Comparison of ENCODE assay signal across 17 mouse cellular contexts in genomic region chr7:25368333-25368732, GRCm38 (mm10). TPM values are rescaled to one million over a fixed set of nuclear protein-coding genes. Genes with fewer than 3 reads are reported as not detected.
A peak's percentile ranks its signal among the peaks of the same experiment; 100 is the strongest.
DNase-seq lines count a peak whose midpoint lies in the region; ATAC-seq lines count a peak whose summit lies in the region.
"Had no signal": no experiment of that assay in that cellular context is flagged by ENCODE, and none has a peak within 500 bp of the region (broad histone marks: within the 10 kb centered on the region; RNA-seq: fewer than 3 reads in every experiment).

No protein-coding gene starts in this region.

- H3K4me1 ChIP-seq in lung, embryonic 16.5 days (replicated peaks; ENCODE audit: control insufficient read depth, insufficient read depth, low read length) = peaks cover 4% of the 10 kb centered on the region; the same call in 1 of the 2 replicates
- peaks cover 3% of the 10 kb centered on the region; the same call in 1 of the 2 replicates for H3K4me1 ChIP-seq in stomach, embryonic 15.5 days
- H3K4me1 ChIP-seq in heart, embryonic 11.5 days (ENCODE audit: control insufficient read depth, insufficient read depth, low read length) = 0 out of 2 replicates have a peak, but pooled peaks cover 3% of the 10 kb centered on the region
- H3K4me1 ChIP-seq: liver, embryonic 15.5 days had no signal

- H3K9me3 ChIP-seq in lung, embryonic 16.5 days (ENCODE audit: control insufficient read depth, low read length) = no peaks in the 10 kb centered on the region
- no peaks in the 10 kb centered on the region for H3K9me3 ChIP-seq in stomach, embryonic 15.5 days
- H3K9me3 ChIP-seq in heart, embryonic 11.5 days (replicated peaks; ENCODE audit: control insufficient read depth, low read length) = no peaks in the 10 kb centered on the region
- H3K9me3 ChIP-seq: intestine, embryonic 15.5 days; liver, embryonic 15.5 days had no signal

- no peak for DNase-seq in cerebellum, postnatal 4 days (ENCODE audit: low spot score in 2 of 2)
- DNase-seq in lung, postnatal 14 days = no peak
- peak; percentile 85 for DNase-seq in cerebellum, adult 9-11 months
- no peak for DNase-seq in adrenal gland, adult 2 months
- DNase-seq: heart, adult 11 months; heart, postnatal 36 days had no signal

- H3K4me3 ChIP-seq in lung, embryonic 16.5 days (ENCODE audit: low read length) = no peak overlapping the region
- peak overlapping the region; percentile 5; the same call in 1 of the 2 replicates for H3K4me3 ChIP-seq in stomach, embryonic 15.5 days (replicated peaks)
- no peak overlapping the region for H3K4me3 ChIP-seq in heart, embryonic 11.5 days (ENCODE audit: low read depth, low read length)
- H3K4me3 ChIP-seq: intestine, embryonic 15.5 days; liver, embryonic 15.5 days had no signal

- H3K4me2 ChIP-seq in lung, embryonic 16.5 days (ENCODE audit: low read depth, low read length) = no peak overlapping the region
- no peak overlapping the region for H3K4me2 ChIP-seq in stomach, embryonic 15.5 days
- H3K4me2 ChIP-seq in heart, embryonic 11.5 days = no peak overlapping the region
- H3K4me2 ChIP-seq: intestine, embryonic 15.5 days; liver, embryonic 15.5 days had no signal

- H3K27ac ChIP-seq in lung, embryonic 16.5 days (ENCODE audit: low read length) = no peak overlapping the region
- no peak overlapping the region for H3K27ac ChIP-seq in stomach, embryonic 15.5 days
- no peak overlapping the region for H3K27ac ChIP-seq in heart, embryonic 11.5 days (ENCODE audit: low read depth, low read length)
- H3K27ac ChIP-seq: intestine, embryonic 15.5 days; liver, embryonic 15.5 days had no signal

- ATAC-seq in cerebellum, adult (ENCODE audit: insufficient number of reproducible peaks, low FRiP score, low TSS enrichment) = peak; percentile 53; the same call in 1 of the 2 replicates
- 0 out of 2 replicates have a peak, but pooled peaks have one; percentile 6 for ATAC-seq in lung, embryonic 16.5 days (ENCODE audit: low read depth)
- no peak for ATAC-seq in stomach, embryonic 15.5 days (ENCODE audit: insufficient read depth, low FRiP score, low read depth)
- ATAC-seq in heart, embryonic 11.5 days (replicated peaks; ENCODE audit: insufficient number of reproducible peaks, low FRiP score, low TSS enrichment) = no peak
- ATAC-seq: intestine, embryonic 15.5 days had no signal

- peaks cover 27% of the 10 kb centered on the region for H3K27me3 ChIP-seq in lung, embryonic 16.5 days (ENCODE audit: control insufficient read depth, insufficient read depth, low read depth, low read length)
- peaks cover 37% of the 10 kb centered on the region for H3K27me3 ChIP-seq in stomach, embryonic 15.5 days (replicated peaks)
- H3K27me3 ChIP-seq in heart, embryonic 11.5 days (ENCODE audit: control insufficient read depth, insufficient read depth, low read length) = peaks cover 57% of the 10 kb centered on the region

- peaks cover 4% of the 10 kb centered on the region; the same call in 1 of the 2 replicates for H3K36me3 ChIP-seq in lung, embryonic 16.5 days (ENCODE audit: control insufficient read depth, insufficient read depth, low read length)
- H3K36me3 ChIP-seq in stomach, embryonic 15.5 days = no peaks in the 10 kb centered on the region; the same call in 1 of the 2 replicates
- peaks cover 7% of the 10 kb centered on the region for H3K36me3 ChIP-seq in heart, embryonic 11.5 days (ENCODE audit: control insufficient read depth, insufficient read depth, low read length)
- H3K36me3 ChIP-seq: intestine, embryonic 15.5 days; liver, embryonic 15.5 days had no signal

- 15% methylated on average over 12 of the region's 12 CpGs for WGBS in lung, embryonic 16.5 days
- 23% methylated on average over 12 of the region's 12 CpGs for WGBS in stomach, embryonic 15.5 days
- 20% methylated on average over 12 of the region's 12 CpGs for WGBS in heart, embryonic 11.5 days (ENCODE audit: insufficient replicate concordance)

- no peak overlapping the region for H3K9ac ChIP-seq in lung, embryonic 16.5 days (ENCODE audit: low read length)
- no peak overlapping the region for H3K9ac ChIP-seq in stomach, embryonic 15.5 days
- no peak overlapping the region for H3K9ac ChIP-seq in heart, embryonic 11.5 days (ENCODE audit: low read depth, low read length)
- H3K9ac ChIP-seq: liver, embryonic 15.5 days had no signal

RNA-seq across cellular contexts. Expression of gene Cnfn, which starts 1.2 kb away (rescaled TPM):
- polyA plus RNA-seq in lung, embryonic 16.5 days (2015; fragmentation: Nextera tagmentation; extraction: Ambion mirVana) = 0.33 and 2.9 TPM in 2 replicates
- polyA plus RNA-seq in stomach, embryonic 15.5 days (2015; fragmentation: Nextera tagmentation; extraction: Ambion mirVana) = 107 and 419 TPM in 2 replicates
- not detected for total RNA-seq in adrenal gland, adult 2 months (2021)
- polyA plus RNA-seq in adrenal gland, adult 2 months (2012; rRNA removed) = 1.8 TPM in 1 of 2 replicates, not detected in the other
- not detected in 2 replicates for polyA plus RNA-seq in heart, embryonic 11.5 days (2014; fragmentation: Nextera tagmentation; extraction: Ambion mirVana)
- total RNA-seq: adrenal gland, postnatal 4 days; heart, postnatal 36 days; left cerebral cortex, postnatal 10 days had no signal
- polyA plus RNA-seq: cortical plate, adult 2 months; frontal cortex, adult 2 months; large intestine, adult 2 months had no signal

RNA-seq across cellular contexts. Expression of gene Lipe, which starts 30.2 kb away (rescaled TPM):
- 9.4 and 11.4 TPM in 2 replicates for polyA plus RNA-seq in lung, embryonic 16.5 days (2015; fragmentation: Nextera tagmentation; extraction: Ambion mirVana)
- 8.3 and 8.4 TPM in 2 replicates for polyA plus RNA-seq in stomach, embryonic 15.5 days (2015; fragmentation: Nextera tagmentation; extraction: Ambion mirVana)
- total RNA-seq in adrenal gland, adult 2 months (2021) = 100 to 1,000 TPM; 372 to 462 TPM
- 471 and 632 TPM in 2 replicates for polyA plus RNA-seq in adrenal gland, adult 2 months (2012; rRNA removed)
- 1.6 and 2.1 TPM in 2 replicates for polyA plus RNA-seq in heart, embryonic 11.5 days (2014; fragmentation: Nextera tagmentation; extraction: Ambion mirVana)

RNA-seq across cellular contexts. Expression of gene Cxcl17, which starts 44.4 kb away (rescaled TPM):
- polyA plus RNA-seq in lung, embryonic 16.5 days (2015; fragmentation: Nextera tagmentation; extraction: Ambion mirVana) = 0.49 TPM in 1 of 2 replicates, not detected in the other
- polyA plus RNA-seq in stomach, embryonic 15.5 days (2015; fragmentation: Nextera tagmentation; extraction: Ambion mirVana) = 0.36 and 0.42 TPM in 2 replicates
- not detected for total RNA-seq in adrenal gland, adult 2 months (2021)
- polyA plus RNA-seq in adrenal gland, adult 2 months (2012; rRNA removed) = not detected in 2 replicates
- not detected in 2 replicates for polyA plus RNA-seq in heart, embryonic 11.5 days (2014; fragmentation: Nextera tagmentation; extraction: Ambion mirVana)
- total RNA-seq: adrenal gland, postnatal 4 days; heart, postnatal 36 days; left cerebral cortex, postnatal 10 days had no signal
- polyA plus RNA-seq: cortical plate, adult 2 months; frontal cortex, adult 2 months; intestine, embryonic 15.5 days; liver, embryonic 15.5 days had no signal

RNA-seq across cellular contexts. Expression of gene Megf8, which starts 51.4 kb away (rescaled TPM):
- 11.8 and 12.1 TPM in 2 replicates for polyA plus RNA-seq in lung, embryonic 16.5 days (2015; fragmentation: Nextera tagmentation; extraction: Ambion mirVana)
- polyA plus RNA-seq in stomach, embryonic 15.5 days (2015; fragmentation: Nextera tagmentation; extraction: Ambion mirVana) = 10.3 and 10.9 TPM in 2 replicates
- total RNA-seq in adrenal gland, adult 2 months (2021) = 10 to 100 TPM; 37.1 to 41.5 TPM
- 102 and 106 TPM in 2 replicates for polyA plus RNA-seq in adrenal gland, adult 2 months (2012; rRNA removed)
- 6.2 and 6.9 TPM in 2 replicates for polyA plus RNA-seq in heart, embryonic 11.5 days (2014; fragmentation: Nextera tagmentation; extraction: Ambion mirVana)

Comparison
In these comparisons a context has a peak if more than half of its experiments do, and no peak if none do; other contexts are left out.
1. ATAC-seq: peak in cerebellum, adult (single experiment) and lung, embryonic 16.5 days (single experiment); none in stomach, embryonic 15.5 days (single experiment) and heart, embryonic 11.5 days (single experiment).
2. RNA of gene Cnfn, which starts 1.2 kb away (polyA plus RNA-seq): 107 to 419 TPM in stomach, embryonic 15.5 days; 0.33 to 2.9 TPM in lung, embryonic 16.5 days, 1.8 TPM in adrenal gland, adult 2 months and not detected in heart, embryonic 11.5 days; every median in the first group is over 10 times any median in the second.
3. RNA of gene Lipe, which starts 30.2 kb away (polyA plus RNA-seq): 471 to 632 TPM in adrenal gland, adult 2 months; 9.4 to 11.4 TPM in lung, embryonic 16.5 days, 8.3 to 8.4 TPM in stomach, embryonic 15.5 days and 1.6 to 2.1 TPM in heart, embryonic 11.5 days; every median in the first group is over 10 times any median in the second.